Mouse (Mus musculus) gastrocnemius, postnatal 25 days (tissue): Measurements from ENCODE around the gene Olfr1371. TPM values are rescaled to one million over a fixed set of nuclear protein-coding genes. Genes with fewer than 3 reads are reported as not detected.
A peak's percentile ranks its signal among the peaks of the same experiment; 100 is the strongest.

Source experiments
- DNase-seq: peaks from one replicate; pipeline ENCODE4 v3.0.0; 2022
- long read RNA-seq, 2 experiments: library from polyadenylated mRNA; stranded (forward); transcript quantifications; one replicate each; pipeline ENCODE4 v2.0.0; 2021
- total RNA-seq, 2 experiments: library from RNA; stranded (reverse); gene quantifications; 1 replicate in 1 of 2; 2 replicates in 1 of 2; pipeline ENCODE4 v1.2.3; 2021

Gene Olfr1371
- total RNA-seq, result not detected
- long read RNA-seq, experiment 1, result 0 reads
- long read RNA-seq, experiment 2, result 0 reads

DNA sequence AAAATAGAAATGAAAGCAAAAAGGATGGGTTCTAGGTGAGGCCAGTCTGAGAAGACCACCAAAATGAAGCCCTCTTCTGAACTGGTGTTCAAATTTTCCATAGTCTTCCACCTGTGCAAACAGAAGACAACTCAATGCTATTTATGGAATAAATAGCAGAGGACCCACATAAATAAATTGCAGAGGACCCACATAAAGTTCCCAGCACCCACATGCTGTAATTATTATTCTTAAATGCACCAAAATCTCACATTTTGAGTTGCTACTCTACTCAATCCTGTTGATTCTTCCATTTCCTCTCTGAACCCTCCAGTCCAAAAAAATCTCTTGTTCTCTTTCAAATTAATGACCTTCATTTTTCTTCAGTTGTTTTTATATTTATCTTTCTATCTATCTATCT is at the start of gene Olfr1371:
Gene Olfr1371 (minus strand): TSS at position 101 of the 400 bp plus-strand sequence.
- no peak for DNase-seq

DNA sequence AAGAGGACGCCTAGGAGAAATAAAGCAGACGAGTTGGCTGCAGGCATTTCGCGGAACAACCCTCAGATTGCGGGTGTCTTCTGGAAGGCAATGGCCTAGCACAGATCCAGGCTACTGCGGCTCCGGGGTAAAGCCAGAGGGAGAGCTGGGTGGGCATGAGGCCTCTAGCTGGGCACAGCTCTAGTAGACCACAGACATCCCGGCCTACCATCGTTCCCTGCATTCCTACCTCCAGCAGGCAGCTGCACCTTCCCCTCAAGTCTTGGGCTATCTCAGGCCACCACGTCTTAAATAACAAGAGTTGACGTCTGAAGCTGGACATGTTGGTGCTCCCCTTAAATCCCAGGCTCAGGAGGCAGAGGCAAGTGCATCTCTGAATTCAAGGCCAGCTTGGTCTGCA is 48.6 kb upstream of the Olfr1371 start:
- peak; percentile 1 for DNase-seq

DNA sequence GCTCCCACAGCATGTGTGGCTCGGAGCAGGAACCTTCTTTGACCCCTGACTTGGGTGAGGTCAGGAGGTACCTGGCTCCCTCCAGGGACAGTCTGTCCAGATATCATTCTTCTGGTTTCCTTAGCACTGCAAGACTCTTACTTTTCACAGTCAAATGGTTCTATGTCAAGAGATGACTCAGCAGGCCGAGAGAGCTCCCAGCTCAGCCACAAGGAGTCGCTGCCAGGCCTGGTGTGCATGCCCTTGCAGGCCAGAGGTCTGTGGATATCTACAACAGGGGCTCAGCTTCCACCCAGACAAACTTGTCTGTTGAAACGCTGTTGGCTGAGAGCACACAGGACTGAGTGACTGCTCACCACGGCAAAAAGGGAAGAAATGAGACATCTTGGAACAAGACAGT is 48.1 kb upstream of the Olfr1371 start:
- peak; percentile 51 for DNase-seq

DNA sequence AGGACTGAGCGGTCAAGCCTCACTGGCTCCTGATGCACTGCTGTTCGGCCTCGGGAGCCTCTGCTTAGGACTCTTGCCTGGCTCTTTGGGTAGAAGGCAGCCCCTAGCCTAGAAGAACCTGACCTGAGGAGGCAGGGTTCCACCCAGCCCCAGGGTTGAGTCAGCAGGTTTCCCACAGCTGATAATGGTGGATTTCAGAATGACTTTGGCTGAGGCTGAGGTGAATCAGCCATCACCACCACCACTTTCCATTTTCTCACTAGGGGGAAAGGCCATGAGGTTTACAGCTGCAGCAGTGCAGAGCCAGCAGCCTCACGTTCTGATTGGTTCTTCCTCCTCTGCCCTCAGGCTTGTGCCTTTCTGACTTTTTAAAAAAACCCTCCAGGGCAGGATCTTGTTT is 47.1 kb upstream of the Olfr1371 start:
- DNase-seq, result no peak

DNA sequence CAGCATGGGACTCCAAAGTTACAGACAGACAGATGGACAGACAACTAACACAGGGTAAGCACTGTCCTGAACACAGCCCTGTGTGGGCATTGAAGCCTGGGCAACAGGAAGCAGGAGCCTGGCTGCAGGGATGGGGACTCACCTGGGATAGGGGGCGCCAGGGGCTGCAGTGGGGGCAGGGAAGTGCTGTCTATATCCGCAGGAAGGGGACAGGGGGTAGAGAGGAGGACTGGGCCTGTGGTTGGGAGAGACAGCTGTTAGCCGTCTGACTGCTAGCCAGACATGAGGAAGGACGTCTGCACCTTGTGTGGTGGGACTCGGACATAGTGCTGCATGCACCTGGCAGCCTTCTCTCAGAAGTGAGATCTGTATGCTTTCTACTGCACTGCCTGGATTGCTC is 44.9 kb upstream of the Olfr1371 start:
- DNase-seq, result no peak

DNA sequence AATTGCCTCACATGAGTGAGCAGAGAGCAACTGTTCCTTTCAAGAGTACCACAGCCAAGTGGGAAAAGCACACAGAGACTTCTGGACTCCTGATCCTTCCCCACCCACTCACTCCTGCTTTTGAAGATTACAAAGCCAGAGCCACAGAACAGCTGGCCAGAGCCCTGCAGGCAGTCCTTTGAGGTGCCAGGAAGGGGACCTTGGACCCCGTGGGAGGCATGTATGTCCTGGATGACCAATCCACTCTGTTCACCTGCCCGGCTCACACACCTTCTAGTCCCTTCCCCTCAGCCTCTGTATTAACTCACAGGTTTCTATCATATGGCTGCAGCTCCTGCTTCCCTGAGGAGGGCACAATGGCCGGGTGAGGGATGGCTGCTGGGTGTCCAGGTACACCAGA is 43.6 kb upstream of the Olfr1371 start:
- no peak for DNase-seq

DNA sequence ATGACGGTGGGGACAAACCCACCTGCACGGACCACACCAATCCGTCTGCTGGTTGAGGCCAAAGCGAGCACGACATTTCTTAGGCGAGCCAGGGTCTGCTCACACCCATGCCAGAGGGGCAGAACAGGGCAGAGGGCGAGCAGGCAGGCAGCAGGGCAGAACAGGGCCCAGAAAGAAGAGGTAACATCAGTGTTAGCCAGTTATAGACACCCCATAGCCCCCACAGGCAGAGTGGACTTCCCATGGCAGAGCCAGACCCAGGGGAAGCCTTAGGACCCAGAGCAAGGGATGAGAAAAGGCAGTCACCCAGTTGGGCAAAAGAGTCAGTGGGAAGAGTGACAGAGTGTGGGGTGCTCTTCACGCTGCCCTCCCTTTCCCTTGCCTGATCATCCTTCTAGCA is 41.3 kb upstream of the Olfr1371 start:
- DNase-seq, result no peak

DNA sequence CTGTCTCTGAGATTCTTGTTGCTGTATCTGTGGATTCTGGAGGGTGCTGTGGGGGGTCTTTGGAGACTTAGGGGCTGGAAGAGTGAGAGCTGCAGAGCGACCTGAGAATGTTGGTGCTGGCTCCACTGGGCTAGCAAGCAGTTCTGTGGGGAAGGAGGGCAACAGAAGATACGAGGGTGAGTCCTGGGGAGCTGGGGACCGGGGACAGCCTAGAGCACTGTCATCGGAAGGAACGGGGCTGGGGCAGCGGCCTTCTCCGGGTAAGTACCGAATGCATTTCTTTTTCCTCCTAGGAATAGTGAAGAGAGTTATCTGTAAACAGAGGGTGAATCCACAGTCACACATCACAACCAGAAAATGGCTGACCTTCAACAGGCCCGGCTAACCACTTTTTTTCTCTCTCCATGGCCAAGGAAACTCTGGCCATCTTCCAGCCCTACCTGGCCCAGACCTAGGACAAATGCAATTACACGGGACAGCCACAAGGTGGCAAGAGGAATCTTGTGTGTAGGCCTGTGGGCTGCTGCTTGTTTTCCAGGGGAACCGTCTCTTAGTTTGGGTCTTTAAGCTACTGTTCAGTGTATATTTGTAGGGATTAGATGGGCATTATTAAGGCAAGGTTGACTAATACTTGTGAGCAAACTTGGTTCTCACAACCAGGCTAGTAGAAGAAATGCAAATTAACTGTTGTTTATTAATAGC is 40.0 kb upstream of the Olfr1371 start:
- peak; percentile 68 for DNase-seq

DNA sequence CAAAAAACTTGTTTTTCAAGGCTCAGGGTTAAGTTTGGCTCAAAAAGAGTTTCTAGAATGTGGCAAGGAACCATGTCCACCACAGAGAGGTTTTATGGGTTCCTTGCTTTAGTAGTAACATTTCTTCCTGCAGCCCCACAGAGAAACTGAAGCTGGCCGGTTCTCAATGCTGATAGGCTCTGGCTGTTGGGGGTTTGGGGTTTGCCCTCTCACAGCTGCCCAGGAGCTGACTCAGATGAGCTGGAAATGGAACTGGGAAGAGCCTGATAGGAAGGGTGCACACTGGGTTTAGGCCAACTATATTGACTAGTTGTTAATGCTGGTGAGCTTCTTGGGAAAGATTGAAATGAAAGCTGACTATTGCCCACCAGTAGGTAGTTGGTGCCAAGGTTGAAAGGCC is 38.9 kb upstream of the Olfr1371 start:
- no peak for DNase-seq

DNA sequence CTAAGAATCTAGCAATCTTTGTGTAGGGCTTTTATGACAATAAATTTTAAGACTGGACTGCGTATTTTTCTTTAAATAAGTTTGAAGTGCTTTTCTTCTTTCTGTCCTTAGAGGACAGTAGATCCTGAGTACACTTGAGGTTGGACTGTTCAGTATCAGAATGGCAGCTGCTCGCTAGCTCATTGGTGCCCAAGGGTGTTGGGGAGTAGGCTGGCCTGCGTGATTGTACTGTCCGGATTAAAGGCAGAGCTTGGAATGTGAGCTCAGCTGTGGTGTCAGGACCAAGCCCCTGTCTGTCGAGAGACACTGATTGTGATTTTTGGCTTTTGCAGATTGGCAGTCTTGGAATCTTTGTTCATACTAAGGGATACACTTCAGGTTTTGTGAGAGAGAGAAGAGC is 38.0 kb upstream of the Olfr1371 start:
- no peak for DNase-seq

DNA sequence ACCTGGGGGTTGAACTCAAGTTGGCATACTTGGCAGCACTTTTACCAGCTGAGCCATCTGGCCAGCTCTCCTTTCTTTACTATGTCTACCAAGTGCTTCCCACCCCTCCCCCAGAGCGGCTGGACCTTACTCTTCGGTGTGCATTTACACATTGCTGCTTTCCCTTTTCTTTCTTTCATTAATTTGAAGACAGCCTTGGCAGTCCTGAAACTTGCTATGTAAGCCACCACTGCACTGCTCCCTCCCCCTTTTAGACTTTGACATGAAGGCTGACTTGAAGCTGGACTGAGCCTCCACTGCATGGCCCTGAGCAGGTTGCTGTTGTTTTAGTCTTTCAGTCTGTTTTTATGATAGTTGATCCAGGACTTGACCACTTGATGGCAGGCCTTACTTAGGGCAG is 35.7 kb upstream of the Olfr1371 start:
- DNase-seq, result no peak

DNA sequence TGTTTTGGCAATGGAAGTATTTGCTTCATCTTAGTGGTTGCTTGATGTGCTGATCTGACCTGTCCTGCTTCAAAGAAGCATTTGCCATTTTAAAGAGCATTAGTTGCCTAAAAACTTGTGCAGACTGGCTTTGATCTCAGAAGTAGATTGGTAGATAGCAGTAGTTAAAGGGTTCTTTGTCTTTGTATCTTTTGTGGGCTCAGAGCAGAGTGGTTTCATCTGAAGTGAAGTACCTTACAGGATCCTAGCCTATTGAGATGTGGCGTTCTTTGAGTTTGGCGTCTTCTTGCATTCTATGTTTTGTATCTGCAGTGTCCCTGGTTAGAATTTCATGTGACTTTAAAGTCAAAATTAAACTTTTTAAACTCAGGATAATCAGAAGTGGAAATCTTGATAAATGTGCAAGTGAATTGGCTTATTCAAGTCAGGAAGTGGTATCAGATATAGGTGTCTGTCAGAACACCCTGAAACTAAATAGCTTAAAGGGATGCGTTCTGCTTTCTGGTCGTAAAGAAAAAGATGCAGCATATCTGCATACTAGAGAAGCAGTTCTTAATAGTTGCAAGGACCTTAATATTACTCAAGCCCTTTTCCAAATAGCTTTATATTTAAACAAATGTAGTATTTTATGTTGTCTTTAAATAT is 27.2 kb upstream of the Olfr1371 start:
- no peak for DNase-seq

DNA sequence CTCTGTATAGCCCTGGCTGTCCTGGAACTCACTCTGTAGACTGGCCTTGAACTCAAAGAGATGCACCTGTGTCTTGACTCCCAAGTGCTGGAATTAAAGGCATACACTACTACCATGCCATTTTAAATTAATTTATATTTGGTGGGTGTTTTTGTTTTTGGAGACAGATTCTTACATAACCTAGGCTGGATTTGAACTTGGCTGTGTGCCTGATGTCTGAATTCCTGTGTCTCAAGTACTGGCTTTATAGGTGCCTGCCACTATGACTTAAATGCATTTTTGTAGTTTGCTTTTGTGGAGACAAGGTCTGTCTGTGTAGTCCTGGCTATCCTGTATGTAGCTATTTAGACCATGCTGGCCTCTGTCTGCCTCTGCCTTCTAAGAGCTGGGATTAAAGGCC is 20.7 kb upstream of the Olfr1371 start:
- DNase-seq, result no peak

DNA sequence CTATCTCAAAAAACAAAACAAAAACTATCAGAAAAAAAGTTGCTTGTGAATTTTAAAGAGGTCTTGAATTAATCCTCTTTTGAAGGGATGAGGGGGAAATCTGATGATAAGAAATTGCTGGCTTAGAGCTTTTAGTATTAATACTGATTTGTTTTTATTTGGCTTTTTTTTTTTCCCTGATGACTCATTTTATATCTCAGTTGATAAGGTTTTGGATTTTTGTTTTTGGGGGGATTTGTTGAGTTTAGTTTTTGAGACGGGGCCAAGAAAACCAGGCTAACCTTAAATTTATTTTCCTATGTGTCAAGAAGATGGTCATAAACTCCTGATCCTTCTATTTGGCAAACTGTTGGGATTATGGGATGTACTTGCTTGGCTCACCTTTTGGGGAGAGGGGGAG is 20.1 kb upstream of the Olfr1371 start:
- DNase-seq, result no peak

DNA sequence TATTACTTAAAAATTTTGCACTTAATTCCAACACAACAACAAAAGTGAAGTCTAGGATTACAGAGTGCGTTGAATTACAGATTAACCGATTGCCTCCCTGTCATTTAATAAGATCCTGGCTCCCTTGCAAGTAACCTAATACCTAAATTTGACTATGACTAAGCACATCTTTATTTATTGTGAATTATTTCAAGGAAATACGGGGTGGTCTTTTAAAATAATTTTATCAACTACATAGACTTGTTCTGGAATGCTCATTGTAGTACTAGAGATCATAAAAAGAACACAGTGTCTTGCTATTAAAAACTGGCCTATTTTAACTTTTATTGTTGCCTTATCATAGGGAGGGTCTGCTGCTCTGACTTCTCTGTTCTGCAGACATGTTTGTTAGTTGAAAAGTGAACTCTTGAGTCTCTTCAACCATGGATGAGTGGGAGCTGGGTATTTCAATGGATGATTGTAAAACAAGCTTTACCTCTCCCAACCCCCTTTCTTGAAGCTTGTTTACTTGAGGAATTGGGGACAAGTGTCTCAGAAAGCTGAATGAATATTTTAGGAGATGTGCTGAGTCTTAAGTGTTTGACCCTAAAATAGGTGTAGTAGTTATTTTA is 19.4 kb upstream of the Olfr1371 start:
- no peak for DNase-seq

DNA sequence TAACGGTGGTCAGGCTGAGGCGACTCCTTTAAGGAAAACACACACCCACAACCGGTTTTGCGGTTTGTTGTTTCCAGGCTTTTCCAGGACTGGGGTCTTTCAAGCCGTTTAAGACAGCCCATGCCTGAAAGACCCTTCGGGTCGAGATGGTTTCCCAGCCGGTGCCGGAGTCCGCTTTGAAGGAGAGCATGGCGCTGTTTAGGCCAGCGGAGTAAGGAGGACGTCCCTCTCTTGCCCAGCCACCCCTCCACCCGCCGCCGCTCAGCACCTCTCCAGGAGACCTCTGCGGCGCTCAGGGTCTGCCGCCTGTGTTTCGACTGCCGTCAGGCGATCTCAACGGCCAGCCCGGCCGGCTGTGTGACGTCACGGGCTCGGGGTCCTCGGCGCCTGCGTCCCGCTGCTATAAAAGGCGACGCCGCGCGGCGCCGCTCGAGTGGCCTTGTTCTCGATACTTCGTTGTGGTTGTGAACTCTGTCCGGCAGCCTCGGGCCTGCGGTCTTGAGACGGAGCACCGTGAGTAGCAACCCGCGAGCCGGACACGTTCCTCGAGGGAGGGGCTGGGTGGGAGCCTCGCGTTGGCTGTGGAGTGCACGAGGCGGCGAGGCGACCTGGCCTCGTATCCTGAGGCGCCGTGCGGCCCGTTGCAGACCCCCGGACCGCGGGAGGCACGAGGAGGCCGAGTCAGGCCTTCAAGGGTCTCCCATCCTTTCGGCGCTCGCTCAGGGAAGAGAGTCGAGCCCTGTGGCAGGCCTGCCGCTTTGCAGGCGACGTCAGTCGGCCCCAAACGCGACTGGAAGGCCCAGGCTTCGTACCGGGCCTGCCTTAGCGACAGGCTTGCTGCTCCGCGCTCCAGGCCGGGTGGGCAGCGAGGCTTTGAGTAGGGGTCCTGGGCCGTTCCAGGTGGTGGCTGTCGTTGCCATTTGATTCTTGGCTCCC is 18.1 kb upstream of the Olfr1371 start, which contains the start of gene Skp1a:
Gene Skp1a (plus strand): TSS at position 390 of the 936 bp plus-strand sequence.
- DNase-seq, result peak; percentile 89

DNA sequence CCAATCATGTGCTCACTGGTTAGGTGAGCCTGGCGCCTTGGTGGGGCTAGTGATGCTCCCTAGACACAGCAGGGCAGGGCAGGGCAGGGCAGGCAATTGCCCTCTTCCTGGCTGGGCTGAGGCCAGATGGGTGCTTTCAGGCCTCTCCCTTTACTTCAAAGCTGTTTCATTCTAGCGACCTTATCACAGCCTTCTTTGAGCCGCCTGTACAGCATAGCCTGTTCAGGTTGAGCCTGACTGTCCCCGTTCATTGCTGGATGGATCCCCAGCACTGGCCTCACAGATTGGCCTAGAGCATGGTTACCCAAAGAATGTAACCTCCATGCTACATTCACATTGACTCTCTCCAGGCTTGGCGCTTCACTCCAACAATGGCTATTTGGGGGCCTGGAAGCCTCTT is 16.9 kb upstream of the Olfr1371 start:
- no peak for DNase-seq

DNA sequence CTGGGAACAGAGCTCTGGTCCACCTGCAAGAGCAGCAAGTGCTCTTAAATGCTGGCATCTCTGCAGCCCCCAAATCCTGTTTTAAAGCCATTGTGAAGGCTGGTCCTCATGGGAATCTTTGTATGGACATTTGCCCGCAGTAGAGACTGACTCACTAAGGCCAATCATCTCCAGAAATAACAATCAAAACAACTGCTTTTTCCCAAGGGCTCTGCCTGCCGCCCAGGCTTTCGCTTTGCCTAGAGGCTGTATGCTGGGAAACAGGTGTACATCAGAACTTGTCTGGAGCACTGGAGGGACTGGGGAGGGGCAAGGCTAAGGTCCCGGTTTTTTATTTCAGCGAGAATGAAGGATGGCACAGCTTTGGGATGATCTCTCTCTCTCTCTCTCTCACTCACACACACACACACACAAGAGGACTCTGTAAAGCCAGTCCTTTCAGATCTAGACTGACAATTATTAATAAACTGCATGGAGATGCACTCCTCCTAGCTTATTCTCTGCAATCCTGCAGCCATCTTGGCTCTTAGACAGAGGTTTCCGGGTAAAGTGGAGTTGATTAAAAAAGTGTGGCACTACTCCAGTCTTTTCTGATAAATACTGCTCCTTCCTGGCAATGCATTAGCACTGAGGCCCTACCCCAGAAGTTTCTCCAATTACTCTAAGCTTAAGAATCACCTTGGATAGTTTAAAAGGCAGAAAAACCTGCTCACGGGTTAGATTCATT is 15.1 kb upstream of the Olfr1371 start:
- no peak for DNase-seq

DNA sequence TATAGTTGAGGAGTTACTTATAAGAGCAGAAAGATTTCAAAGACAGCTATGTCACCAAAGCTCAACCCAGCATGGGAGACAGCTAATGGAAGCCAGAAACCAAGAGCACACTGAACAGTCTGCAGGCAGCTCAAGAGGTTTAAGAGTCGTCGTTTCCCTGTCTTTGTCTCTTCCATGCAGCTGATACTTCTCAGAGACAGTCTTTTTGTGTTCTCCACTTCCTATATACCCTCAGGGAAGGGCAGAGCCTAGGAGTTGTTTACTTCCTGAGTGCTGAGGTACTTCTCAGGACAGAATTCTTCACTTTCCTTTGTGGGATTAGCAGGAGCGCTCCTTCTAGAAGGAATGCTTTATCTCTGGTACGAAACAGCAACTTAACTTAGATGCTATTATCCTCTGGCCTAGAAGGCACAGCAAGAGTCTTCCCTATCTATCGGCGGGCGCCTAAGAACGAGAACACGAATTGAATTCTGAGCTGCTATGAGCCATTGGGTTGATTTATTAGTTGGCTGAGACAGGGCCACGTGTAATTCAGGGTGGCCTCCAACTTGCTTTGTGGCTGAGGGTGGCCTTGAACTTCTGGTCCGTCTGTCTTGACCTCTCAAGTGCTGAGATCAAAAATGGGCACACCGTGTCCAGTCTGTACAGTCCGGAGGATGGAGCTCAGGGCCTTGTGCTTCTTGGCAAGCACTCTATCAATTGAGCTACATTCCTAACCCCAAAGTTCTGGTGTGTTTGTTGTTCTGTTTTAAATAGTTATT is 13.9 kb upstream of the Olfr1371 start:
- no peak for DNase-seq

DNA sequence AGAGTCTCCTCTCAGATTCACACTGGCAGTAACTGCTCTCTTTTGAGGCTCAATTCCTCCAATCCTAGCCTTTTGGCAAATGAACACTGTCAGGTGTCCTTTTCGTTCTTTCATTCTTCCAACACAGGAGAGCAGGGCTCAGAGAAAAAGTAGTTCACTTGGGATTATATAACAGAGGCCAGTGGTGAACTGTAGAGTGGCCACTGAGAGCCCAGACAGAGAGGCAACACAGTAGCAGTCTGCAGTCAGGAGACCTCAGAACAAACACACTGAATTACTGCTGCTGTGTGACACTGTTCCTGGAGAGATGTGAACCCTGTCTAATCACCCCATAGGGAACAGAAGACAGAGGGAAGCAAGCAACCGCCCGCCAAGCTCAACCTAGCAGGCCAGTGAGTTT is 13.3 kb upstream of the Olfr1371 start:
- no peak for DNase-seq
